Mouse (Mus musculus) CH12.LX (cell line): ENCODE data around the gene Pnpla3.

Source experiments
- ELF1 ChIP-seq: IDR thresholded peaks from 2 replicates; pipeline ENCODE4 v1.6.1; 2014; ENCODE audit warnings: low read depth, mild to moderate bottlenecking, inconsistent platforms, low read length, improper control_type of control experiment
- MXI1 ChIP-seq: IDR thresholded peaks from 2 replicates; pipeline ENCODE4 v1.6.1; 2011; ENCODE audit warnings: mild to moderate bottlenecking, low read depth, low read length, improper control_type of control experiment
- NRF1 ChIP-seq: IDR thresholded peaks from 2 replicates; pipeline ENCODE4 v1.6.1; 2014; ENCODE audit warnings: low read depth, mild to moderate bottlenecking, inconsistent platforms, low read length, improper control_type of control experiment, moderate library complexity
- POLR2A ChIP-seq: IDR thresholded peaks from 2 replicates; pipeline ENCODE4 v1.6.1; 2011; ENCODE audit warnings: low read depth, mild to moderate bottlenecking, improper control_type of control experiment, low read length

- no peak for TF ChIP-seq POLR2A
- no peak for TF ChIP-seq NRF1
- no peak for TF ChIP-seq MXI1
- no peak for TF ChIP-seq ELF1
These were observed 29.0 kb downstream of the Pnpla3 start for GRCm38 (mm10) chr15:84196486-84197165.
